Mouse (Mus musculus) heart, postnatal 0 days (tissue): ENCODE measurements around the gene Dact3. TPM values are rescaled to one million over a fixed set of nuclear protein-coding genes. Genes with fewer than 3 reads are reported as not detected.

Experiments
- ATAC-seq: fragments of 200-750 bp; cut with Nextera tagmentation; 2 replicates; pipeline ENCODE4 v1.8.0; 2017; ENCODE audit warnings: low read depth, moderate number of reproducible peaks, moderate library complexity; ENCODE audit not compliant: insufficient read depth
- DNase-seq: peaks from one replicate; pipeline ENCODE4 v3.0.0-alpha.2; 2016; ENCODE audit warnings: low spot score
- H3K27ac ChIP-seq: fragments of 300-500 bp; sonication (generic); 2 replicates; pipeline ENCODE4 v1.5.1; 2014; ENCODE audit warnings: low read depth, mild to moderate bottlenecking
- H3K27me3 ChIP-seq: fragments of 300-500 bp; sonication (generic); 2 replicates; pipeline ENCODE4 v1.6.1; 2014; ENCODE audit warnings: low read length, mixed read lengths; ENCODE audit not compliant: control insufficient read depth, insufficient read depth
- H3K36me3 ChIP-seq: fragments of 300-500 bp; sonication (generic); replicated peaks from 2 replicates; pipeline ENCODE4 v1.6.1; 2014; ENCODE audit warnings: low read length, mixed read lengths; ENCODE audit not compliant: control insufficient read depth, insufficient read depth
- H3K4me1 ChIP-seq: fragments of 300-500 bp; sonication (generic); 2 replicates; pipeline ENCODE4 v1.6.1; 2014; ENCODE audit warnings: antibody characterized with exemption; ENCODE audit not compliant: control insufficient read depth, insufficient read depth
- H3K4me2 ChIP-seq: fragments of 300-500 bp; sonication (generic); 2 replicates; pipeline ENCODE4 v1.6.1; 2014; ENCODE audit warnings: low read depth, mild to moderate bottlenecking, low read length, moderate library complexity
- H3K4me3 ChIP-seq: fragments of 300-500 bp; sonication (generic); 2 replicates; pipeline ENCODE4 v1.5.1; 2014; ENCODE audit warnings: low read depth, low read length
- H3K9ac ChIP-seq: fragments of 300-500 bp; sonication (generic); replicated peaks from 2 replicates; pipeline ENCODE4 v1.6.1; 2014; ENCODE audit warnings: low read depth, low read length, mixed read lengths
- H3K9me3 ChIP-seq: fragments of 300-500 bp; sonication (generic); replicated peaks from 2 replicates; pipeline ENCODE4 v1.6.1; 2016; ENCODE audit warnings: low read length; ENCODE audit not compliant: control insufficient read depth
- CTCF ChIP-seq: IDR thresholded peaks from 2 replicates; pipeline ENCODE4 v1.5.1; 2016; ENCODE audit warnings: antibody characterized with exemption, control low read depth, low read depth
- EP300 ChIP-seq: IDR thresholded peaks from 2 replicates; pipeline ENCODE4 v1.6.1; 2016; ENCODE audit warnings: antibody characterized with exemption, low read depth
- WGBS: fragments of 180-500 bp; shearing (Covaris S2); extraction: QIAGEN DNeasy Blood & Tissue Kit; methylation state at CpG from one replicate; pipeline ENCODE4 v1.1.7; 2014; 5-methylcytosine and 5-hydroxymethylcytosine counted together
- polyA plus RNA-seq: library from polyadenylated mRNA; unstranded; fragments of >200 nt; fragmentation: Nextera tagmentation; extraction: Ambion mirVana; gene quantifications from 2 replicates; pipeline ENCODE4 v1.2.1, GENCODE M21; 2015
- total RNA-seq: library from RNA; depleted of rRNA; stranded (reverse); fragments of >200 nt; gene quantifications from 2 replicates; pipeline ENCODE4 v1.2.3, GENCODE M21; 2014; ENCODE audit warnings: low replicate concordance

Gene Dact3
- total and polyA plus RNA-seq, 2 experiments from 2014 or later: 3.8 to 69.6 TPM

- WGBS: 26% methylated on average over 8 of the region's 9 CpGs
- Histone ChIP-seq H3K9me3 (no peaks in the 10 kb centered on the region), H3K4me1 (peaks cover 32% of the 10 kb centered on the region), H3K27me3 (no peaks in the 10 kb centered on the region), H3K9ac (0 out of 2 replicates have a peak overlapping the region, but pooled peaks have one; percentile 17), H3K36me3 (0 out of 2 replicates have a peak, but pooled peaks cover 7% of the 10 kb centered on the region), H3K4me2 (no peak overlapping the region), H3K4me3 (no peak overlapping the region), H3K27ac (peak overlapping the region; percentile 87)
- peak; percentile 82 for ATAC-seq
- DNase-seq: peak; percentile 76
- TF ChIP-seq EP300 (no peak), CTCF (no peak)
Observed at GRCm38 (mm10) chr7:16879796-16880547, 4.9 kb downstream of the Dact3 start.

GRCm38 (mm10) chr7:16880615-16881014 is 5.5 kb downstream of the Dact3 start:
- 32% methylated on average over 5 of the region's 5 CpGs for WGBS
- no peak overlapping the region for H3K4me2 ChIP-seq

GRCm38 (mm10) chr7:16883162-16883561 is 8.0 kb downstream of the Dact3 start:
- TF ChIP-seq CTCF: no peak
- no peak for TF ChIP-seq EP300
- H3K4me3 ChIP-seq: no peak overlapping the region
- H3K9ac ChIP-seq: peak overlapping the region; percentile 22; the same call in 1 of the 2 replicates
- DNase-seq: no peak
- WGBS: 88% methylated on average over 6 of the region's 6 CpGs
- 0 out of 2 replicates have a peak overlapping the region, but pooled peaks have one; percentile 9 for H3K27ac ChIP-seq
- H3K9me3 ChIP-seq: peaks cover 8% of the 10 kb centered on the region
- H3K4me1 ChIP-seq: peaks cover 17% of the 10 kb centered on the region
- H3K27me3 ChIP-seq: 0 out of 2 replicates have a peak, but pooled peaks cover 7% of the 10 kb centered on the region
- ATAC-seq: no peak
- no peak overlapping the region for H3K4me2 ChIP-seq
- peaks cover 26% of the 10 kb centered on the region for H3K36me3 ChIP-seq

More at GRCm38 (mm10) chr7:16880615-16881014, 5.5 kb downstream of the Dact3 start:
- peaks cover 14% of the 10 kb centered on the region for H3K36me3 ChIP-seq
- ATAC-seq (no peak), DNase-seq (no peak)
- no peak overlapping the region for H3K9ac ChIP-seq
- 0 out of 2 replicates have a peak, but pooled peaks cover 1% of the 10 kb centered on the region for H3K27me3 ChIP-seq
- TF ChIP-seq CTCF (no peak), EP300 (no peak)
- H3K4me1 ChIP-seq: peaks cover 31% of the 10 kb centered on the region
- H3K4me3 ChIP-seq: no peak overlapping the region
- H3K27ac ChIP-seq: peak overlapping the region; percentile 87
- H3K9me3 ChIP-seq: peaks cover 2% of the 10 kb centered on the region

- no peak overlapping the region for H3K4me2 ChIP-seq
- WGBS: 82% methylated on average over 4 of the region's 4 CpGs
- ATAC-seq (no peak), DNase-seq (no peak)
- peaks cover 26% of the 10 kb centered on the region for H3K36me3 ChIP-seq
- no peak overlapping the region for H3K4me3 ChIP-seq
- H3K27ac ChIP-seq: no peak overlapping the region
- no peak overlapping the region for H3K9ac ChIP-seq
- peaks cover 8% of the 10 kb centered on the region for H3K9me3 ChIP-seq
- peaks cover 17% of the 10 kb centered on the region for H3K4me1 ChIP-seq
- TF ChIP-seq EP300 (no peak), CTCF (no peak)
- 0 out of 2 replicates have a peak, but pooled peaks cover 7% of the 10 kb centered on the region for H3K27me3 ChIP-seq
Observed at GRCm38 (mm10) chr7:16884334-16884733, 9.2 kb downstream of the Dact3 start.

- no peak overlapping the region for H3K9ac ChIP-seq
- ATAC-seq: peak; percentile 17; the same call in 1 of the 2 replicates
- H3K36me3 ChIP-seq: peaks cover 26% of the 10 kb centered on the region
Observed at GRCm38 (mm10) chr7:16885271-16885776, 10.2 kb downstream of the Dact3 start.

More at GRCm38 (mm10) chr7:16885271-16885776, 10.2 kb downstream of the Dact3 start:
- Histone ChIP-seq H3K9me3 (peaks cover 8% of the 10 kb centered on the region), H3K4me2 (peak overlapping the region; percentile 27), H3K27ac (no peak overlapping the region), H3K4me1 (peaks cover 12% of the 10 kb centered on the region), H3K4me3 (peak overlapping the region; percentile 20), H3K27me3 (0 out of 2 replicates have a peak, but pooled peaks cover 7% of the 10 kb centered on the region)
- TF ChIP-seq EP300 (no peak), CTCF (no peak)
- 27% methylated on average over 62 of the region's 95 CpGs for WGBS
- DNase-seq: no peak
